Mouse (Mus musculus): ENCODE results near the gene Abhd17c.

Gene Abhd17c

DNA sequence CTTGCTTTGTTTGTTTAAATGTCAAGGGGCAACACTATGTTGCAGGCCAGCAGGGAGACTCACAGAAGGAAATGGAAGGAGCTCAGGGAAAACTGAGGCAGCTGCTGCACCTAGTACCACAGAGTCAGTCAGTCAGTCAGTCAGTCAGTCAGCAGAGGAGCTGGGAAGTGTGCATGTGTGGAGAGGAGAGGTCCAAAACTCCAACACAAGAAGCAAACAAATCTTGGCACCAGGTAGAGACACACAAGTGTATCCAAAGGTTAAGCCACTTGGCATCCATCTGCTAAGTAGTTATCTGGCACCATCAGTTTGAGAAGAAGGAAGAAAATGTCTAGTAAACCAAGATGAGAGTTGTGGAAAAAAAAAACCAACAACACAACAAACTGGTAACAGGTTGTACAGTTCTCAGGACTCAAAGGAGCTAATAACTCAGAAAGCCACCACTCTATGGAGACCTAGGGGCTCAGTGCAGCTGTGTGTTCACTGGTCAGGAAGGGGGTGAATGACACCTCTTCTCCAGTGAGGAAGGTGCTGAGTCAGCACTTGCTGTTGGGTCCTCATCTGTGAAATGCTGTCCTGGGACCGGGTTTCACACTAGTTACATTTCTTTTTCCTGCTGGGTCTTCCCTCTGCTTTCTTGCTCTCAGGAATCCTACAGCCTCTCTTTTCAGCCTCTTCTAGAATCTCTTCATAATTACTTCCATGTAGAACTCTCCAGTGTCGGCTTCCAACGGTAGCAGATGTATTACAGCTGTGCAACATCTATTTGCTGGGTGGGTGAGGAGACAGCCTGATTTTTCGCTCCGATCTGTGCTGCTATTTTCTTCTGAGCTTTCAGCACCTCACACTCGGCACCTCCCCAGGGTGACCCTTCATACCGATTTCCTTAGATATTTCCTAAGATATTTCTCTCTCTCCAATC lies 34.8 kb downstream of the Abhd17c start:
- DNase-seq, result no peak

- DNase-seq, result no peak
Measured at GRCm38 (mm10) chr7:84115385-84115784, 36.3 kb downstream of the Abhd17c start.

DNA sequence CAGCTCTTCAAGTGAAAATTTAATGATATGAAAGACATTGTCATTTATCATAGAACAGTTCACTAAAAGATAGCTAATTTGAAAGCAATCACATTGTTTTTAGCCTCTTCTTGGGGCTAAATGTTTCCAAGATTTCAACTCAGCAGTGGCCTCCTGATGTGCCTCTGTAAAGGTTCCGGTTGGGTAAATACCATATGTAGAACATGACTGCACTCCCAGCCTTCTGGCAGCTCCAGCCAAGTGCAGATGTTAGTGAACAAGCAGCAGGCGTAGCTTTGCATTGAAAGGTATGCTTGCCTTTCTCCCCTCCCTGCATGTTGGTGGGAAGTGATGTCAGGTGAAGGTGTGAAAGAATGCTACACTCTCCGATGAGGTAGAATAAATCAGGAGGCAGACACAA lies 36.9 kb downstream of the Abhd17c start:
- no peak for DNase-seq

- DNase-seq, result no peak
Measured at GRCm38 (mm10) chr7:84113035-84113390, 38.7 kb downstream of the Abhd17c start.

DNA sequence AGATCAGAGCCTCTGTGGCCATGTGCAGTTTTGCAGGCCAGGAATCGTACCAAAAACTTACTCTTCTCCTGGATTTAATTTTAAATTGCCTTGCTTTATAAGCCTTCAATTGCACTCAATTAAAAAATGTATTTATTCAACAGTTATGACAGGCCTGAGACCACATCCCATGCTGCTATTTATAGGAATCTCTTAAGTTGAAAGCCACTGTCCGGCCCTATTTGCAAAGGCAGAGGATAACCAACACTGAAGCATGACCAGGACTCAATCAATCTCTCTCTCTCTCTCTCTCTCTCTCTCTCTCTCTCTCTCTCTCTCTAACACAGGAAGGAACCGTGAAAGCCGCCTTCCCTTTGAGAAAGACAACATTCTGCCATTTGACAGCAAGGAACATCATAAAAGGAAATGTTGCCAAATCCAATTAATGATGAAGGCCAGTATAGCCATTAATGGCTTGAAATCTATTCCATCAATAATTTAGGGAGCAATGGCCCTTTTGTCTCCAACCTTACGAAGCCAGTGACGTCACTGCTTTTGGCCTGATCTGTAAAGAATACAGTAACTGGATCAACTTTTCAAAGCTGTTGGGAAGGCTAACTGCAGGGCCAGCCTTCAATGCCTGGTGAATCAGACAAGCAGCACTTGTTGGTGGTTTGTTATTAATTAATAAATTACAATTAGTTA lies 39.2 kb downstream of the Abhd17c start:
- DNase-seq, result no peak

- no peak for DNase-seq
Measured at GRCm38 (mm10) chr7:84111716-84112350, 39.9 kb downstream of the Abhd17c start.

DNA sequence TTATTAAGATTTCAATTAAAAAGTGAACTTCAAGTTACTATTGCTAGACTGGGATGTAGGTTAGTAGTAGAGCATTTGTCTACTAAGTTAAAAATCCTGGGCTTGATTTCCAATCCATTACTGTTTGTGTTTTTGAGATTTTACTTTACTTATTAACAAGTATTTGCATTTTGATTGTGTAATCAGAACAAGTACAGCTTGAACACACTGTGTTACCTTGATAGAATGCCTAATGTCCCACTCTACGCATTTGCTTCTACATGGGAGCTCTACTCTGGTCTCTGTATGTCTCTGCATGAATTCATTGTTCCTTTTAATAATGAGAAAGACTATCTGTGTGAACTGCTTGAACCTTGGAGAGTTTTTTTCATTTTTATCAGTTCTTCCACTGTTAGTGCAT lies 44.8 kb downstream of the Abhd17c start:
- no peak for DNase-seq

- DNase-seq, result no peak
Measured at GRCm38 (mm10) chr7:84102589-84102988, 49.1 kb downstream of the Abhd17c start.

- DNase-seq, result no peak
Measured at GRCm38 (mm10) chr7:84100672-84101071, 51.0 kb downstream of the Abhd17c start.

DNA sequence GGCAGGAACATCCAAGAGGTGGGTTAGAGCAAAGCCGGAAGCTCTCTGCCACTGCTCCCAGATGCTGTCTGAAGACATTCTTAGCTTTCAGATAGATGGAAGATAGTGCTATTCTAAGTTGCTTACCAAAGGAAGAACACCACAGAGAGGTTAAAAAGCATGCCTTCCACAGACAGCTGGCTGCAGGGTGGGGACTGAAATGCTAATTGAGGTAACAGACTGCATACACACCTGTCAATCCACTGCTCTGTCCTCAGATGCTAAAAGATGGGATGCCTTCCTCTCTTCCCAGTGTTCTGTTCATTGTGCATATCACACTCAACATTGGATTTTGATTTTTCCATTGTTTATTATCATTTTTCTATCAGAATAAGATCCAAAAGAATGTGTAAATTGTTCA lies 53.6 kb downstream of the Abhd17c start:
- DNase-seq, result no peak

- no peak for DNase-seq
Measured at GRCm38 (mm10) chr7:84096501-84096900, 55.2 kb downstream of the Abhd17c start.

DNA sequence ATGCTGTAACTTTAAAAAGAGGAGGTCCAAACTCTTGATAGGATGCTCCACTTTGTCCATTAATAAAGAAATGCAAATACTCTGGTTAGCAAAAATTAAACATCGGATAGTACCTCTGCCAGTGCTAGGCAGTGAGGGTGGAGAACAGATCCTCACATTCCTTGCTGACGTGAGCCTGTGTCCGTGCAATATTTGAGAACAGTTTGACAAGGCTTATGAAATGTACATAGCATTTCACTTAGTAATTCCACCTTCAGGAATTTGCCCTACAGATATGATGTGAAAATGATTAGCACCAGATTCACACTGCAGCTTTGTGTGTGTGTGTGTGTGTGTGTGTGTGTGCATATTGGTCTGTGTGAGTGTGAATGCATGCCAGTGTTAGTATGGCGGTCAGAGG lies 60.9 kb downstream of the Abhd17c start:
- DNase-seq, result no peak

GRCm38 (mm10) chr7:84089777-84090176 lies 61.9 kb downstream of the Abhd17c start:
- no peak for DNase-seq

- peak; percentile 63 for DNase-seq
Measured at GRCm38 (mm10) chr7:84088971-84089370, 62.7 kb downstream of the Abhd17c start.

- no peak for DNase-seq
Measured at GRCm38 (mm10) chr7:84088191-84088590, 63.5 kb downstream of the Abhd17c start.

GRCm38 (mm10) chr7:84086039-84086829 lies 65.5 kb downstream of the Abhd17c start, which contains the start of gene Cemip:
TSS of gene Cemip (minus strand) at chr7:84086502.
- DNase-seq, result peak; percentile 88

GRCm38 (mm10) chr7:84085049-84085945 lies 66.4 kb downstream of the Abhd17c start:
- DNase-seq, result peak; percentile 13

DNA sequence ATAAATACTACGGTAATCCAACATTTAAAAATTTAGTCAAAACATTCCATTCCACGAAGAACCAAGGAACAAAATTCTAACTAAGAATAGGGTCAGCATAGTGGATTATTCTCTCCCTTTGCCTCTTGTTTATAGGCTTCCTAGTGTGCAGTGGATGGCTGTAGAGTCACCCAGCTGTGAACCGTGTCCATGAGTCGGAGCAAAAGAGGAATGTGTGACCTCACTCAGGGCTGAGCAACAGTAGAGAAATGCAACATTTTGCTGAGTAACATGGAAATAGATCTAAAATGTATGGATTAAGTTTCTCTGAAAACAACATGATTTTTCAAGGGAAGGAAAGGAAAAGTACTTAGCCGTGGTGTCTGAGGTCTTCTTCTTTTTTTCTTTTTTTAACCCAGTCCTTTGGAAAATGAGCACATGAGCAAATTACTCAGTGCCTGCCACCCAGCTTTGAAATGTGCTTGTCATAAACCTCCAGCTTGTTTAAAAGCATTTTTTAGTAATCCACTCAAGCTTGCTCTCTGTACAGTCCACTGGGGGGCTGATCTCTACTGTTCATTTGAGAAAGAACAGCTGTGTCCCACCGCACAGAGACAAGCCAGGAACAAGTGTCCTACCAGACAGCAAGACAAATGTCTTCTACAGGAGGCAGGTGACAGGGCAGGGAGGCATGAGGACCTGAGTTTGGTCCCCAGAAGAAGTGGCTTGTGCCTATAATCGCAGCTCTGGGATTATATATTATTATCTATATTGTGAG lies 74.3 kb downstream of the Abhd17c start:
- DNase-seq, result no peak

GRCm38 (mm10) chr7:84074266-84074665 lies 77.4 kb downstream of the Abhd17c start:
- DNase-seq, result peak; percentile 23

GRCm38 (mm10) chr7:84073856-84074255 lies 77.8 kb downstream of the Abhd17c start:
- no peak for DNase-seq

GRCm38 (mm10) chr7:84068931-84069330 lies 82.8 kb downstream of the Abhd17c start:
- DNase-seq, result no peak
